Mouse (Mus musculus): ENCODE measurements around the gene Fam234a. TPM values are rescaled to one million over a fixed set of nuclear protein-coding genes. Genes with fewer than 3 reads are reported as not detected.
"Not testable (repeated sequence)": the region's sequence is repeated elsewhere in the genome, so short reads cannot be mapped to it uniquely, and the experiment has no call there.

Fam234a gene
- polyA plus RNA-seq, 2 experiments = 5.9 to 8.3 TPM

- Histone ChIP-seq H3K27me3 (ENCODE audit: control insufficient read depth, insufficient read depth, low read length) (no peaks in the 10 kb centered on the region), H3K4me1 (replicated peaks; ENCODE audit: control insufficient read depth in 2 of 2, insufficient read depth in 2 of 2, low read length in 1 of 2) (no peaks in the 10 kb centered on the region), H3K36me3 (replicated peaks; ENCODE audit: control insufficient read depth, insufficient read depth, low read depth) (peaks cover 53% of the 10 kb centered on the region), H3K4me2 (ENCODE audit: low read depth) (no peak overlapping the region), H3K4me3 (ENCODE audit: insufficient read depth in 1 of 2, low read depth in 2 of 2, low read length in 2 of 2) (no peak overlapping the region), H3K9me3 (ENCODE audit: control insufficient read depth, low read length) (no peaks in the 10 kb centered on the region), H3K9ac (replicated peaks) (no peak overlapping the region), H3K27ac (no peak overlapping the region)
- no peak for DNase-seq (ENCODE audit: low read depth in 3 of 3, low spot score in 3 of 3)
- ATAC-seq (ENCODE audit: insufficient read depth) = no peak
- WGBS (ENCODE audit: insufficient replicate concordance) = 69% methylated on average over 3 of the region's 3 CpGs
- TF ChIP-seq EP300 (IDR thresholded peaks at IDR 0.05; ENCODE audit: low read depth) (no peak), CTCF (IDR thresholded peaks at IDR 0.05; ENCODE audit: low read depth) (no peak)
These were observed 28.5 kb upstream of the Fam234a start for GRCm38 (mm10) chr17:26272586-26272985.

GRCm38 (mm10) chr17:26269577-26269976 is 25.5 kb upstream of the Fam234a start:
- not testable (repeated sequence) for DNase-seq (ENCODE audit: low read depth in 3 of 3, low spot score in 3 of 3); H3K9ac ChIP-seq (replicated peaks); ATAC-seq (ENCODE audit: insufficient read depth); H3K4me1 ChIP-seq (replicated peaks; ENCODE audit: control insufficient read depth in 2 of 2, insufficient read depth in 2 of 2, low read length in 1 of 2); H3K9me3 ChIP-seq (ENCODE audit: control insufficient read depth, low read length); H3K27ac ChIP-seq; H3K4me2 ChIP-seq (ENCODE audit: low read depth); H3K4me3 ChIP-seq (ENCODE audit: insufficient read depth in 1 of 2, low read depth in 2 of 2, low read length in 2 of 2); H3K27me3 ChIP-seq (ENCODE audit: control insufficient read depth, insufficient read depth, low read length)
- peaks cover 57% of the 10 kb centered on the region for H3K36me3 ChIP-seq (replicated peaks; ENCODE audit: control insufficient read depth, insufficient read depth, low read depth)
- WGBS (ENCODE audit: insufficient replicate concordance) = 87% methylated on average over 9 of the region's 10 CpGs

GRCm38 (mm10) chr17:26268851-26269250 is 24.8 kb upstream of the Fam234a start:
- WGBS (ENCODE audit: insufficient replicate concordance) = 20% methylated on average over 1 of the region's 1 CpGs
- Histone ChIP-seq H3K27me3 (ENCODE audit: control insufficient read depth, insufficient read depth, low read length) (no peaks in the 10 kb centered on the region), H3K4me1 (replicated peaks; ENCODE audit: control insufficient read depth in 2 of 2, insufficient read depth in 2 of 2, low read length in 1 of 2) (peaks cover 0 to 2% of the 10 kb centered on the region in 2 experiments; a peak in 2 of 4 replicates), H3K4me3 (ENCODE audit: insufficient read depth in 1 of 2, low read depth in 2 of 2, low read length in 2 of 2) (no peak overlapping the region), H3K36me3 (replicated peaks; ENCODE audit: control insufficient read depth, insufficient read depth, low read depth) (peaks cover 63% of the 10 kb centered on the region), H3K4me2 (ENCODE audit: low read depth) (no peak overlapping the region), H3K9me3 (ENCODE audit: control insufficient read depth, low read length) (no peaks in the 10 kb centered on the region), H3K27ac (no peak overlapping the region), H3K9ac (replicated peaks) (no peak overlapping the region)
- no peak for TF ChIP-seq EP300 (IDR thresholded peaks at IDR 0.05; ENCODE audit: low read depth)
- TF ChIP-seq CTCF (IDR thresholded peaks at IDR 0.05; ENCODE audit: low read depth) = peak; percentile 52
- DNase-seq (ENCODE audit: low read depth in 3 of 3, low spot score in 3 of 3) (no peak), ATAC-seq (ENCODE audit: insufficient read depth) (no peak)

GRCm38 (mm10) chr17:26262384-26262783 is 18.3 kb upstream of the Fam234a start:
- ATAC-seq (ENCODE audit: insufficient read depth) (no peak), DNase-seq (ENCODE audit: low read depth in 3 of 3, low spot score in 3 of 3) (no peak)
- H3K4me1 ChIP-seq (replicated peaks; ENCODE audit: control insufficient read depth in 2 of 2, insufficient read depth in 2 of 2, low read length in 1 of 2) = peaks cover 0 to 2% of the 10 kb centered on the region in 2 experiments; a peak in 3 of 4 replicates
- no peak for TF ChIP-seq CTCF (IDR thresholded peaks at IDR 0.05; ENCODE audit: low read depth)
- 87% methylated on average over 3 of the region's 3 CpGs for WGBS (ENCODE audit: insufficient replicate concordance)
- no peaks in the 10 kb centered on the region for H3K27me3 ChIP-seq (ENCODE audit: control insufficient read depth, insufficient read depth, low read length)
- H3K9me3 ChIP-seq (ENCODE audit: control insufficient read depth, low read length) = no peaks in the 10 kb centered on the region
- H3K4me2 ChIP-seq (ENCODE audit: low read depth) = no peak overlapping the region
- H3K4me3 ChIP-seq (ENCODE audit: insufficient read depth in 1 of 2, low read depth in 2 of 2, low read length in 2 of 2) = no peak overlapping the region
- H3K9ac ChIP-seq (replicated peaks) = no peak overlapping the region
- peaks cover 85% of the 10 kb centered on the region for H3K36me3 ChIP-seq (replicated peaks; ENCODE audit: control insufficient read depth, insufficient read depth, low read depth)
- no peak overlapping the region for H3K27ac ChIP-seq

GRCm38 (mm10) chr17:26261826-26262225 is 17.8 kb upstream of the Fam234a start:
- DNase-seq (ENCODE audit: low read depth in 3 of 3, low spot score in 3 of 3) (no peak), ATAC-seq (ENCODE audit: insufficient read depth) (no peak)
- H3K36me3 ChIP-seq (replicated peaks; ENCODE audit: control insufficient read depth, insufficient read depth, low read depth) = peaks cover 85% of the 10 kb centered on the region
- no peak overlapping the region for H3K9ac ChIP-seq (replicated peaks)
- H3K4me3 ChIP-seq (ENCODE audit: insufficient read depth in 1 of 2, low read depth in 2 of 2, low read length in 2 of 2) = no peak overlapping the region
- H3K27ac ChIP-seq = no peak overlapping the region
- no peak for TF ChIP-seq EP300 (IDR thresholded peaks at IDR 0.05; ENCODE audit: low read depth)
- peak; percentile 41; the same call in 1 of the 2 replicates for TF ChIP-seq CTCF (IDR thresholded peaks at IDR 0.05; ENCODE audit: low read depth)
- peaks cover 0 to 2% of the 10 kb centered on the region in 2 experiments; a peak in 3 of 4 replicates for H3K4me1 ChIP-seq (replicated peaks; ENCODE audit: control insufficient read depth in 2 of 2, insufficient read depth in 2 of 2, low read length in 1 of 2)
- H3K9me3 ChIP-seq (ENCODE audit: control insufficient read depth, low read length) = no peaks in the 10 kb centered on the region
- no peaks in the 10 kb centered on the region for H3K27me3 ChIP-seq (ENCODE audit: control insufficient read depth, insufficient read depth, low read length)
- WGBS (ENCODE audit: insufficient replicate concordance) = 68% methylated on average over 4 of the region's 4 CpGs
- H3K4me2 ChIP-seq (ENCODE audit: low read depth) = no peak overlapping the region
